Mouse (Mus musculus) heart, postnatal 36 days (tissue): Measurements from ENCODE around the gene Fscn2. TPM values are rescaled to one million over a fixed set of nuclear protein-coding genes. Genes with fewer than 3 reads are reported as not detected.

ENCODE experiments used
- DNase-seq, 2 experiments: peaks; one replicate each; pipeline ENCODE4 v3.0.0; 2021 to 2022
- intact Hi-C: fragments of 180-260 bp; cut with DNase I; formaldehyde crosslinking; loops from one replicate; pipeline ENCODE4 v1.15.1; 2025
- total RNA-seq, 2 experiments: library from RNA; stranded (reverse); gene quantifications; 2 replicates each; pipeline ENCODE4 v1.2.3; 2021

The Fscn2 gene
- total RNA-seq, 2 experiments from 2014 or later = not detected

DNA sequence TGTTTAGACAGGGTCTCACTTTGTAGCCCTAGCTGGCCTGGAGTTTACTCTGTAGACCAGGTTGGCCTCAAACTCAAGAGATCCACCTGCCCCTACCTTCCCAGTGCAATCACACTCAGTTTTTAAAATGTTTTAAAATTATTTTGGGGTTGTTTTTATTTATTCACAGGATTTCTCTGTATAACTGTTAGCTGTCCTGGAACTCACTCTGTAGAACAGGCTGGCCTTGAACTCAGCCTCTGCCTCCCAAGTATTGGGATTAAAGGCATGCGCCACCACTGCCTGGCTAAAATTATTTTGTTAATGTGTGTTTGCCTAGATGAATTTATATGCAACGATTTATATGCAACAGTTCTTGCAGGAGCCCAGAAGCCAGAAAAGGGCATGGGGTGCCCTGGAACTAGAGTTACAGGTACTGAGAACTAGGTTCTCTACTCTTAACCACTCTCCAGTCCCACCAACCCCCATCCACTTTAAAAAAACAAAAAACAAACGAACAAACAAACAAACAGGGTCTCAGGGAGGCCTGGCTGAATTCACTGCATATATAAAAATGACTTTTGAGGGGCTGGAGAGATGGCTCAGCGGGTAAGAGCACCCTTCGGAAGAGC lies 16.9 kb upstream of the Fscn2 start:
- intact Hi-C loops = loop anchor here (2.0 kb wide), 1 partner anchor 34 kb away; no protein-coding TSS in a partner anchor

DNA sequence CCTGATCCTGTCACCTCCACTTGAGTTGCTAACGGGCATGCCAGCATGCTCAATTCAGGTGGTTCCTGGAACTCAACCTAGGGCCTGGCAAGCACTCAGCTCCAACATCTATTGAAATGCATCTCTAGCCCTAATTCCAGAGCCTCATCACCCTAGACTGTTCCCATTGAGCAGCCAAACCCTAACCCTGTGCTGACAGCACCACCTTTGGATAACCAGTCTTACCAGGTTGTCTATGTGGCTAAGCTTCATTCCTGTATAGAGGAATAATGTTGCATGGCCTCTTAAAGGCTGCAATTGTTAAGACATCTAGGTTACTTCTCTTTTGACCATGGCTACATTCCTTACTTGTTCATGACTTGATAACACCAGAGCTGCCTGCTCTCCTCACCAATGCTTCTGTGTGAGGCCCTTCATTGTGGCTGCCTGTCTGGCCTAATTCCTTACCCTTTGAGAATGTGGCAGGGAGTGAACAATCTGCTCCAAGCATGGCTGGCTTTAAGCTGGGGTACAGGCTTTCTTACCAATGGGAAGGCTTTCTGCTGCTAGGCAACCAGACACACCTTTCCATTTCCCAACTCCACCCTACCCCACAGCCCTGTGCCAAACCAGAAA lies 16.2 kb upstream of the Fscn2 start:
- no peak for DNase-seq
- intact Hi-C loops = loop anchor here (2.0 kb wide), 1 partner anchor 34 kb away; no protein-coding TSS in a partner anchor

More for the DNA sequence above, 16.9 kb upstream of the Fscn2 start:
- DNase-seq = no peak

DNA sequence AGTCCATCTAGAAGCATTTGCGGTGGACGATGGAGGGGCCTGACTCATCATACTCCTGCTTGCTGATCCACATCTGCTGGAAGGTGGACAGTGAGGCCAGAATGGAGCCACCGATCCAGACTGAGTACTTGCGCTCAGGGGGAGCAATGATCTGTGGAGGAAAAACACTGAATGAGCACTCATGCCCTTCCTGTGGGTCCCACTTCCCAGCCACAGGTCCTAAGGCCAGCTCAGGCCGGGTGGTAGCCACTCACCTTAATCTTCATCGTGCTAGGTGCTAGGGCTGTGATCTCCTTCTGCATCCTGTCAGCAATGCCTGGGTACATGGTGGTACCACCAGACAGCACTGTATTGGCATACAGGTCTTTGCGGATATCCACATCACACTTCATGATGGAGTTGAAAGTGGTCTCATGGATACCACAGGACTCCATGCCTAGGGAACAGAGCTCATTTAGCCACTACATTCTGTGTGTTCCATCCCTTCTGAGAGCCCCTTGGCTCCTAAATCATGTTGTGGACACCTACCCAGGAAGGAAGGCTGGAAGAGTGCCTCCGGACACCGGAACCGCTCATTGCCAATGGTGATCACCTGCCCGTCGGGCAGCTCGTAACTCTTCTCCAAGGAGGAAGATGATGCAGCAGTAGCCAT lies 14.8 kb upstream of the Fscn2 start:
- intact Hi-C loops = loop anchor here (1.0 kb wide), 1 partner anchor 160 kb away; no protein-coding TSS in a partner anchor
- peak in 1 of 2 experiments; percentile 30 for DNase-seq

DNA sequence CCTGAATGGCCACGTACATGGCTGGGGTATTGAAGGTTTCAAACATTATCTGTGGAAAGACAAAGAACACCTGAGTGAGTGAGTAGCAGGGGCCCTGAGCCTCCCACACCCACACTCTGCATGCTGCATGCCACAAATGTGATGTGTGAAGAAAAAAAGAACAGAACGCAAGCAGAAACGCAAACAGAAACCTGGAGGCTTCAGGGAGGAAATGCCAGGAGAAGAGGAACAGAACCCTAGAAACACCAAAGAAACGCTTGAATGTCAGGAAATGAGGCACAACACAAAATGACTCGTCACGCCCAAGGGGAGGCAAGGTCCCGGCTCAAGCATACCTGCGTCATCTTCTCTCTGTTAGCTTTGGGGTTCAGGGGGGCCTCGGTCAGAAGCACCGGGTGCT lies 14.0 kb upstream of the Fscn2 start:
- intact Hi-C loops = loop anchor here (1.0 kb wide), 1 partner anchor 161 kb away; no protein-coding TSS in a partner anchor
- peak in 1 of 2 experiments; percentile 56 for DNase-seq

DNA sequence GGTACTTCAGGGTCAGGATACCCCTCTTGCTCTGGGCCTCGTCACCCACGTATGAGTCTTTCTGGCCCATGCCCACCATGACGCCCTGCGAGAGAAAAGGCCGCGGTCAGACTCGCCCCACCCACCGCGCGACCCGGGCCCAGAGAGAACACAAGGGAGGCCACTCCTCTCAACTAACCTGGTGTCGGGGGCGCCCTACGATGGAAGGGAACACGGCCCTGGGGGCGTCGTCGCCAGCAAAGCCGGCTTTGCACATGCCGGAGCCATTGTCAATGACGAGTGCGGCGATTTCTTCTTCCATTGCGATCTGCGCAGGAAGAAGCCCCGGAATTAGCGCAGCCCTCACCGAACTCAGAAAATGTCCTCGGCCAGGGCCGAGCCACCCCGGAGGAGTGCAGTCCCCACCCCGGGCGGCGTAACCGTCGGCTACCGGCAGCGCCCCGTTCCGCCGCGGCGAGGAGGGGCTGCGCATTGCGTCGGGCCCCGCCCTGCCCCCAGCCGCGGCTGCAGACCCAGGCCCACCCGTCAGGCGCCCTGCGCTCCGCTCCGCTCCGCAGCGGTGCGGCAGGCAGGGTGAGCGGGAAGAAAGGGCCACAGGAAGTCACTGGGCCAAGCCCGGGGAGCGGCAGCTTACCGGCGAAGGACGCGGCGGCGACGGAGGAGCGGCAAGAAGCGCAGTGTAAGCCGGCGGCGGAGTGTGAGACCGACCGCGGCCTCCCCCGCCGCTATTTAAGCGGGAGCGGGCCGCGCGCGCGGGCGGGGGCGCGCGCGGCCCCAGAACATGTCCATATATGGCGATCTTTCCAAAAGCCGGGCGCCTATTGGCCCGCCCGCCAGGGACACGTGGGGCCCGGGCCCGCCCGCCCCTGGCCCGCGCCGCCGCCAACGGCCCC lies 13.3 kb upstream of the Fscn2 start, which contains the start of gene Actg1:
Actg1 (minus strand) TSS at position 752 of the 893 bp plus-strand sequence.
- DNase-seq = peak; percentile 85 to 90
- intact Hi-C loops = loop anchor here (1.0 to 2.0 kb wide), 2 partner anchors 115 to 162 kb away; partner anchors contain the start of gene Bahcc1

DNA sequence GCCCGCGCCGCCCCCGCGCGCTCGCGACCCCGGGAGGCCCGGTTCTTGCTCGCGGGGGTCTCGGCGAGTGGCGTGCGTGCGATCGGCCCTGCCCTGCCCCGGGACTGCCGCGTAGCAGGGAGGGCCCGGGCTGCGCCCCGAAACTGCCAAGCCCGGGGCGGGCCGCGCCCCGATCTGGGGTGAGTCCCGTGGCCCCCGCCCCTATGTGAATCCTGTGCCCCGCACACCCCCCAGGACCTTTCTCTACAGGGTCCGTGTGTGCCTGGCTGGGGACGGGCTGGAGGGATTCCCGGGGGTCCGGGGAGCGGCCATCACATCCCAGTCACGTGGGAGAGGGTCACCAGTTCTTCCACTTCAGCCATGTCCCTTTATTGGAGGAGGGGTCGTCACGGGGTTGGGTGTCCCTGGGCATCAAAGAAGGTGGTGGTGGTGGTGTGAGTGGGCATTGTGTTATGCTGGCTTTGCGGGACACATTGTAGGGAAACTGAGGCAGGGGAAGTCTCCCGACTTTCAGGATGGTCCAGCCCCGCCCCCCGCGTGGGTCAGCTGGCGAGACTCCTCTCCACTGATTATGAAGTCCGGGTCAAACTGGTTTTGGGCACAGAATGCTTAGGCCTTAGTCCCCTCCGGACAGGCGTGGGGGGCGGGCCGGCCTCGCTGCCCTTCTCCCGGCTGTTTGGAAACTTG lies 12.5 kb upstream of the Fscn2 start:
- intact Hi-C loops = loop anchor here (2.0 kb wide), 1 partner anchor 116 kb away; the partner anchor contains the start of gene Bahcc1

DNA sequence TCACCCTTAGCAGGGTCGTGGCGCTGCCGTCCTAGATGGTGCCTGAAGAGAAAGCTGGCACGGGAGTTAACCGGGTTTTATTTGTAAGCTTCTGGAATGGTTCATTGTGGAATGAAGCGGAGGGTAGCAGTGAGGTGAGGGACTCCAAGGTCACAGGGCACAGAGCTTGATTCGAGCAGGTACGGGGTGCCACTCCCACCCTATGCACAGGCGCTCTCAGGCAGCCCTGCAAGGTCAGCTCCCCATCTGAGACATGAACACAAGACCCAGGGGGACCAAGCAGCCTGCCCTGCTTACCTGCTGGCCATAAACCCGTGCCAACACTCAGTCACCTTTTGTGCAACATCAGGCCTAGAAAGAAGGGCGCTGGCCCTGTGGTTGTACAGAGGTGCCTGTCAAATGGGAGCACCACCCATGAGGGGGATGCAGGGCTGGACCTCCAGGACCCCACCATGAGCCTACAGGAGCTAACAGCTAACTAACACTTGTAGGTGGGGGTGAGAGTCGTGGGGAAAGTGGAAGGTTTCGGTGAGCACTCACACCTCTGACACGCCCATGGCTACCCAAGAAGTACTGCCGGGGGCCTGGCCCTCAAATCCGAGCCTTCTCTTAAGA lies 11.9 kb upstream of the Fscn2 start:
- intact Hi-C loops = loop anchor here (2.0 kb wide), 1 partner anchor 117 kb away; the partner anchor contains the start of gene Bahcc1

More for the DNA sequence above, 12.5 kb upstream of the Fscn2 start:
- peak in 1 of 2 experiments; percentile 71 for DNase-seq

DNA sequence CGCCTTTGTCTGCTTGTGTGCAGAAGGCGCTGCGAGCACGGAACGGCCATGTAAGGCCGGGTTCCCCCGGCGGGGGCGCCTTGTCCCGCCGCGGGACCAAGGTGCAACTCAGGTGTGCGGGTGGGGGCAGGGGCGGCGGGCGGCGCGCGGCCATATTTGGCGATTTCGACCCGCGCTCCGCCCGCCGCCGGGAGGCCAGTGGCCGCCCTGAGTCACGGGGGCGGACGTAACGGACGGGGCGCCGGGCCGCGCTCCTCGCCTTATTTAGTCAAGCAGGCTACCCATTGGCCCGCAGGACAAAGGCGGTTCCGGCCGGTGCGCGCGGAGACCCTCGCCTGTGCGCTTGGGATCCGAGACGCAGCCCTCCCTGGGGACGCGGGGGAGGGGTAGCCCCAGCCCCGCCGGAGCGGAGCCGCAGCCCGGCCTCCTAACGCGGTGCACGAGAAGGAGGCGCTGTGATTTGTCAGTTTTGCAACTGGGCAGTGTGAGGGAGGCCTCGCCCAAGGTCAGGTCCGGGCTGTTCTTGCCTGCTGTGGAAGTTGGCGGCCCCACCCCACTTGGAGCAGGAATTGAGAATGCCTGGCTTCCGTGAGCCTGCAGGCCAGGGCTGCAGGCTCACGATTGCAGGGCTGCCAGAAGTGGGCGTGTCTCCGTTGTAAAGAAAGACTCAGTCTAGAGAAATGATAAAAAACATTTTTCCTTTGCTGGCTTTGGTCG lies 11.2 kb upstream of the Fscn2 start:
- peak; percentile 94 to 95 for DNase-seq
- intact Hi-C loops = loop anchor here (2.0 kb wide), 1 partner anchor 117 kb away; the partner anchor contains the start of gene Bahcc1

More for the DNA sequence above, 11.9 kb upstream of the Fscn2 start:
- DNase-seq = peak; percentile 63 to 78

DNA sequence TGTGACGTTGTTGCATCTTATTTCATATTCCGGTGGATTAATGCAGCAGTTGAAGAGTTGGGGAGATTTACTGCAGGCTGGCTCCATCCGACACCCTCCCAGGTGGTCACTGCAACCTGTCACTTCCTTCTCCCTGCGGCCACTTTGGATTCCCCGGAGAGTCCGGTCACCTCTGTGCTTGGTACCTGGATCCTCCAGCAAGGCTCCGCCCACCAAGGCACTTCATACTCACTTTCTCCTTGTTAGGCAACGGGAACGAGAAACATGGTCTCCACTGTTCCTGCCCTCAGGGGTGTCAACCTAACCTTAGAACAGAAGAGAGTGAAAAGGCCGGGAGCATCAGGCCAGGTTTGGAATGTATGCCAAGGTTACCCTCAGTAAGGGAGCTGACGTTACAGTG lies 10.6 kb upstream of the Fscn2 start:
- intact Hi-C loops = no loop called here
- DNase-seq = peak in 1 of 2 experiments; percentile 48

DNA sequence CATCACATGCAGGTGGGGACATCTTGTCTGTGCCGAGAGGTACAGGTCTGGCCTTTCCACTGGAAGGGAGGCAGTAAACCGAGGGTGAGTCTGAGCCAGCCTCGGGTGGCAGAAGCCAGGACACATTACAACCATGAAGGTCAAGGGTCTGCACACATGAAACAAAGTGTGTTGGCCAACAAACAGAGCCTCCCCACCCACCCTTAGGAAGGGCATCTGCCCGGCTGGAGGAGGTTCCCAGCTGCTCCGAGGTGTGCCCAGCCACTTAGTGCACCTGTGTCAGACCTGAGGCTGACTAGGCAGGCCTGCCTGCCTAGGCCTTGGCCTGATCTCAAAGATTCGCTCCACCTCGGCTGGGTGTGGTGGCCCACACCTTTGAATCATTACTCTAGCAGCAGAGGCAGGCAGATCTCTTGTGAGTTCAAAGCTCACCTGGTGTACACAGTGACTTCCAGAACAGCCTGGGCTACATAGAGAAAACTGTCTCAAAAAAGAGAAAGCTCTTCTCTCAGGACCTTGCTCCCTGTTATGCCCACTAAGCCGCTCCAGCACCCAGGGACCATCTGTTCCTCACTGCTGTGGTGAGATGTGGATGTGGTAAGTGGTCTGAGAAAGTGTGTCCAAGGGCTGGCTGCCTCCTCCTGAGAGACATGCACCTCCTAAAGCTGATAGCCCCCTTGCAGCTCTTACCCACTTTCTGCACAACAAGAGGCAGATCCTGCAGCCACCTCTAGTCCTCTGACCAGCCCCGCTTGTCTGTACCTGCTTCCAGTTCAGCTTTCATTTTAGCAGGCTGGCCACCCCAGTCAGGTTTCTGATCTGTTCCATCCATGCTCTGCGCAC lies 9.9 kb upstream of the Fscn2 start:
- DNase-seq = peak in 1 of 2 experiments; percentile 27
- intact Hi-C loops = loop anchor here (2.0 kb wide), 1 partner anchor 71 kb away; no protein-coding TSS in a partner anchor

DNA sequence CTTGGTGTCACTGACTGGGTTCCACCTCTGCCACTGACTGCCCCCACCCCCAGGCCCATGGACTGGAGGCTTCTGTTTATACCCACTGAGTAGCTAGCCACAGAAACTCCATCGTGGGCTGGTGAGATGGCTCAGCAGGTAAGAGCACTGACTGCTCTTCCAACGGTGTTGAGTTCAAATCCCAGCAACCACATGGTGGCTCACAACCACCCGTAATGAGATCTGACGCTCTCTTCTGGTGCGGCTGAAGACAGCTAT lies 9.3 kb upstream of the Fscn2 start:
- peak in 1 of 2 experiments; percentile 16 for DNase-seq
- intact Hi-C loops = loop anchor here (2.0 kb wide), 1 partner anchor 71 kb away; no protein-coding TSS in a partner anchor

DNA sequence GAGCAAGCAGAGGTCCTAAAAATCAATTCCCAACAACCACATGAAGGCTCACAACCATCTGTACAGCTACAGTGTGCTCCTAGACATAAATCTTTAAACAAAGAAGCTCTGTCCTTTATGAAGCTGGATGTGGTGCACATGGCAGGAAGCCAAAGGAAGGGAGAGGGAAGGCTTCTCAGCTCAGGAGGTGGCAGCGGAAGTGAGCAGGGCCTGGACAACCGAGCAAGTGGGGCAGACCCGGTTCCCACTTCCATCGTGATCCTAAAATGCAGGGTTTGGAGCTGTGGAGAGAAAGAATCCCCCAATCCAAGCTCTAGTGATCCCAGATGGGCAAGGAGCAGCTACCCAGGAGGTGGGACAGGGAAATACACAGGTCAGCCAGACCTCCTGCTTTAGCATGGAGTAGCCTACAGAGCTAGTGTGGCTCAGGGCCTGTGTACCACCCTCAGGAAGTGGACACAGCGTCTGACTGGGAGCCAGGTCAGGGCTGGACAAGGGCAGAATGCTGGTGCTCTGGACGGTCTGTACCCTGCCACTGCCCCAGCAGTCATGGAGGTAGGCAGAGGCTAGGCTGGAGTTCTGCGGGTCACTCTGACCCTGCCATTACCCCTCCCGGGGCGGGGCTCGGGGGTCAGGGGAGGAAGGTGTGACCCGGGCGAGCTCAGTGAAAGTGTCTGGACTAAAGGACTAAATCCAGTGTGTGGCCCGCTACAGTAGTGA lies 8.6 kb upstream of the Fscn2 start:
- intact Hi-C loops = loop anchor here (1.0 to 2.0 kb wide), 2 partner anchors 17 to 70 kb away; no protein-coding TSS in a partner anchor
- DNase-seq = peak in 1 of 2 experiments; percentile 38

DNA sequence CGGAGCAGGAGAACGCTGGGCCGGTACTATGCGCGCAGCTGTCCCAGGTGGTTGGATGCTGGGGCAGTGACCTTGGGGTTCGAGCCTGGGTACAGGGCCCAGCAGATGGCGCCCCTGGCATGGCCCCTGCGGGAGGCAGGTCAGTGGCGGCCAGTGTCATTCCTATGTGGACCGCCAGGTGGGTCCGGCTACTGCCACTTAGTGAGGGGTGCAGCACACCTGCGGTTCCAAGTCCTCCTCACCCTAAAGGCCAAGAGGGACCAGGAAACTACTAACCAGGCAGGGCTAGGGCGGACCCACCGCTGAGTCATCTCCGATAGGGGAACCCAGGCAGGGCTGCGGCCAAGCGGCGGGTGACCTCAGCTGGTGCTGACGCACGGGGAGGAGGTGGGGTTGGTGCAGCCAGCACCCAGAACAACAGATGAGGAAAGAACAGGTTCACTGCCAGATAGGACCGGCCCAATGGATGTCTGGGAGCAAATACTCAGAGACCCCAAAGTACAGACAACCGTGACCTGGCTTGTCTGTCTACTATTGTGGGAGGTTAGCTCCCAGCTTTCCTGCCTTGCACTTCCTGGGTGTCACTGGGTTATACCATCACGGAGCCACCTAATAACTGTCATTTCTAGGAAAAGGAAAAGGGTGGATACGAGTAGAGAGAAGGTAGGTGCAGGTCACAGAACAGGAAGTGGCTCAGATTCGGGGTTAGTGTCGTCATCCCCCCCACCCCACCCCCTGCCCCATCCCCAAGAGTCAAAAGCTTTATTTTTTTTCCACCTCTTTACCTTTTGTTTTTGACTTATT lies 7.6 kb upstream of the Fscn2 start:
- intact Hi-C loops = loop anchor here (1.0 to 2.0 kb wide), 2 partner anchors 16 to 69 kb away; no protein-coding TSS in a partner anchor
- peak; percentile 87 to 88 for DNase-seq

DNA sequence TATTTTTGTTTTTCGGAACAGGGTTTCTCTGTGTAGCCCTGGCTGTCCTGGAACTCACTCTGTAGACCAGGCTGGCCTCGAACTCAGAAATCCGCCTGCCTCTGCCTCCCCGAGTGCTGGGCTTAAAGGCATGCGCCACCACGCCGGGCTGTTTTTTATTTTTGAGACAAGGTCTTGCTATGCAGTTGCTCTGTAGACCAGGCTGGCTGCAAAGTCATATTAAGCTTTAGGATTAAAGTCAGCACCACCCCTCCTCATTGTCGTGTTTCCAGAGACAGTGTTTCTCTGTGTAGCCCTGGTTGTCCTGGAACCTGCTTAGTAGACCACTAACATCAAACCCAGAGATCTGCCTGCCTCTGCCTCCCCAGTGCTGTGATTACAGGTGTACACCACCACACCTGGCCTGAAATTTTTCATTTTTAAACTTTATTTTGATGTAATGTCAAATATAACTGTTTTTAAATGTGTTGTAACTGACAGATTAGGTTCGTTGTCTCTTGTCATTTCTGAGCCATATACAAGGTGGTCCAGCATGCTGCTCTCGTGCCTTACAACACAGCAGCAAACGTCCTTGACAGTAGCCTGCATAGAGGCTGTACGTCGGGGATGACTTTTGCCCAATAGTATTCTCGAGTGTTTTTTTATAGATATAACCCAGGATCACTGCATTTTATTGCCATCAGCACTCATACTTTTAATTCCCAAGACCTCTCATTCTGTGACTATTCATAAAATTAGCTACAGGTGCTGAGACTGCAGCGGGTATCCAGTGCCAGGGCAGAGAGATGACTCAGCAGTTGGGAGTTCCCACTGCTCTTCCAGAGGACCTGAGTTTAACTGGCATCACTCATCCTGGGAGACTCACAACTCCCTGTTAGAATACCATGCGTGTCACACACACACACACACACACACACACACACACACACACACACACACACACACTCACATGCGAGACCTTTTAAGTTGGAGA lies 6.7 kb upstream of the Fscn2 start:
- DNase-seq = peak in 1 of 2 experiments; percentile 15

More for the DNA sequence above, 6.7 kb upstream of the Fscn2 start:
- intact Hi-C loops = no loop called here
